Mouse (Mus musculus): ENCODE results near the gene Ppp1r16b. TPM values are rescaled to one million over a fixed set of nuclear protein-coding genes. Genes with fewer than 3 reads are reported as not detected.

Ppp1r16b gene
- polyA plus RNA-seq, 1 experiment, result 55.8 TPM

DNA sequence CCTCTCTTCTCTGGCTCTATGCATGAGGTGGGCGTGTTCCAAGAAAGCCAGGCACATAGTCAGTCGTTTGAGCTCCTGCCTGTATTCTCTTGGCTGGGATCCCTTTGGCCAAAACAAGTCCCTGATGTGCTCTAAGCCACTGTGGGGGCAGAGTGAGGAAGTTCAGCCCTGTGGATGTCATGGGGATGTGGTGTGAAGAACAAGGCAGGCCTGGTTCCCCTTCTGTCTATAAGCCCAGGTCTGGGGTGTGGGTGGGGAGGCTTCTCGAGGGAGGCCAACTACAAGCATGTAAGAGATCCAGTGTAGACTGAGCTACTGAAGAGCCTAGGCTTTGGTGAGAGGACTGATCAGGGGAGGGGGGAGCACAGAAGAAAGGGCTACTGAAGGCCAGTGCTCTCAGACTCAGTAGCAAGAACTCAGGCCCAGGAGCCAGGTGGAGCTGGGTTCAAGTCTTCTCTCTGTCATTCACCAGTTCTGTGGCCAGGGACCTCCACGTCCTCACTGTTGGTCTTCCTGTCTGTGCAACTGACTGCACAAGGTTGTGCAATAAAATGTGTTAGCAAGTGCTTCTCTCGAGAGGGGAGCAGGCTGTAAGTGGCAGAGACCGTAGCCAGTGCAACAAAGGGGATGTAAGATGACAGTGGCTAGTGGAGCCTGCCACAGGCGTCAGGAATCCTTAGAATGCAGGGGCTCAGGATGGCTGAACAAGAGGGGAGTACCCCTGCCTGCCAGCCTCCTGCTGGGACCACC, 13.9 kb upstream of the Ppp1r16b start:
- Histone ChIP-seq H3K4me3 (ENCODE audit: control insufficient read depth, insufficient read depth, low read length) (no peak overlapping the region), H3K27me3 (ENCODE audit: control insufficient read depth, insufficient read depth, low read length) (no peaks in the 10 kb centered on the region), H3K36me3 (ENCODE audit: control insufficient read depth, insufficient read depth, low read length) (no peaks in the 10 kb centered on the region), H3K27ac (ENCODE audit: control insufficient read depth, insufficient read depth, low read length) (no peak overlapping the region), H3K4me1 (replicated peaks; ENCODE audit: control insufficient read depth, insufficient read depth, low read length) (0 out of 2 replicates have a peak, but pooled peaks cover 4% of the 10 kb centered on the region)
- DNase-seq, result no peak
- TF ChIP-seq POLR2A (IDR thresholded peaks at IDR 0.05; ENCODE audit: control insufficient read depth, extremely low read depth, insufficient read depth, low read length, poor library complexity) (no peak), CTCF (IDR thresholded peaks at IDR 0.05; ENCODE audit: borderline replicate concordance, control insufficient read depth, extremely low read depth, insufficient read depth, low read length, poor library complexity) (no peak)
- WGBS, result 64% methylated on average over 7 of the region's 7 CpGs

DNA sequence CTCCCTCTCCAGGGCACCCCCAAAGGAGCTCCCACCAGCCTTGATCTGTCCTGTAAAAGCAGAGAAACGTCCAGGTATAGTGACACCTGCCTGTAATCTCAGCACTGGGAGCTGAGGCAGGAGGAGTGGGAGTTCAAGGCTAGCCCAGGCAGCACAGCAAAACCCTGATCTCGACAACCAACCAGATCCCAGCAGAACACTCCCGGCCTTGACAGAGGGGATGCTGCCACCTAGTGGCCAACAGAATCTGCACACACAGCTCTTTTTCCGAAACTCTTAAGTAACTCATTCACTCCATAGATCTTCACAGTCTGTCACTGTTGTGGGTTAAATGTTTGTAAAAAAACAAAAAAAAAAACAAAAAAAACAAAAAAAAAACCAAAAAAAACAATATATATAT, 12.2 kb upstream of the Ppp1r16b start:
- Histone ChIP-seq H3K36me3 (ENCODE audit: control insufficient read depth, insufficient read depth, low read length) (no peaks in the 10 kb centered on the region), H3K27me3 (ENCODE audit: control insufficient read depth, insufficient read depth, low read length) (no peaks in the 10 kb centered on the region), H3K27ac (ENCODE audit: control insufficient read depth, insufficient read depth, low read length) (no peak overlapping the region), H3K4me1 (replicated peaks; ENCODE audit: control insufficient read depth, insufficient read depth, low read length) (0 out of 2 replicates have a peak, but pooled peaks cover 4% of the 10 kb centered on the region), H3K4me3 (ENCODE audit: control insufficient read depth, insufficient read depth, low read length) (no peak overlapping the region)
- TF ChIP-seq POLR2A (IDR thresholded peaks at IDR 0.05; ENCODE audit: control insufficient read depth, extremely low read depth, insufficient read depth, low read length, poor library complexity), result no peak
- TF ChIP-seq CTCF (IDR thresholded peaks at IDR 0.05; ENCODE audit: borderline replicate concordance, control insufficient read depth, extremely low read depth, insufficient read depth, low read length, poor library complexity), result peak; percentile 74; the same call in 1 of the 2 replicates
- 14% methylated on average over 4 of the region's 4 CpGs for WGBS
- peak; percentile 79 for DNase-seq

DNA sequence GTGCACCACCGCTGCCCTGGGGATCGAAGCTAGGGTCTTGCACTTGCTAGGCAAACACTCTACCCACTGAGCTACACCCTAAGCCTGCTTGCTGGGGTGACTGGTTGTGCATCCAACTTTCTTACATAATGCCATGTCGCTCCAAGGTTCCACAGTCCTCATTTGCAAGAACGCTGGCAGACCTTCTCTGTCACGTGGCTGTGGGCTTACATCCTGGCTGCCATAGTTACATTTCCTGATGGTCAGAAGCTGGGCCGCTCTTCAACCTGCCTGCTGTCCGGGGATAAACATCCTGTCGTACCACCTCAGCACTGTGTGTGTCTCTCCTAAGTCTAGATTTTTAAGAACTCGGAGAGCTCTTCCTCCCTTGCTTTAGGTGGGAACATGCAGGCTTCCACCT, 10.5 kb upstream of the Ppp1r16b start:
- Histone ChIP-seq H3K4me1 (replicated peaks; ENCODE audit: control insufficient read depth, insufficient read depth, low read length) (0 out of 2 replicates have a peak, but pooled peaks cover 4% of the 10 kb centered on the region), H3K4me3 (ENCODE audit: control insufficient read depth, insufficient read depth, low read length) (no peak overlapping the region), H3K27ac (ENCODE audit: control insufficient read depth, insufficient read depth, low read length) (no peak overlapping the region), H3K27me3 (ENCODE audit: control insufficient read depth, insufficient read depth, low read length) (no peaks in the 10 kb centered on the region), H3K36me3 (ENCODE audit: control insufficient read depth, insufficient read depth, low read length) (no peaks in the 10 kb centered on the region)
- TF ChIP-seq CTCF (IDR thresholded peaks at IDR 0.05; ENCODE audit: borderline replicate concordance, control insufficient read depth, extremely low read depth, insufficient read depth, low read length, poor library complexity) (no peak), POLR2A (IDR thresholded peaks at IDR 0.05; ENCODE audit: control insufficient read depth, extremely low read depth, insufficient read depth, low read length, poor library complexity) (no peak)
- no peak for DNase-seq
- 62% methylated on average over 9 of the region's 9 CpGs for whole genome bisulfite sequencing

DNA sequence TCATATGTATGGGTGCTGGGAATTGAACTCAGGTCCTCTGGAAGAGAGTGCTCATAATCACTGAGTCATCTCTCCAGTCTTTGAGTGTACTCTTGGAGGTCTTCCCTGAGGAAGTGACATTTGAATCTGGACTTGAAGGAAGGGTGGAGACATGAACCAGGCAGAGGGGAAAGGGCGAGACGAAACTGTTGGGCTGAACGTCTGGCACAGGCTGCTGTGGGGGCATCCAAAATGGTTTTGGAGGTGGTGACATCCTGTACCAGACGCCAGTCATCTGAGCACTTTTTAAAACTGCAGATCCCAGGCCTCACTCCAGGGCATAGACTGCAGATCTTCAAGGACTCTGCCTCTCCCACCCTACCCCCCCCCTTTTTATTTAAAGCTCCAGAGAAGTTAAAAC, 9.4 kb upstream of the Ppp1r16b start:
- TF ChIP-seq POLR2A (IDR thresholded peaks at IDR 0.05; ENCODE audit: control insufficient read depth, extremely low read depth, insufficient read depth, low read length, poor library complexity), result no peak
- 0 out of 2 replicates have a peak, but pooled peaks cover 4% of the 10 kb centered on the region for H3K4me1 ChIP-seq (replicated peaks; ENCODE audit: control insufficient read depth, insufficient read depth, low read length)
- H3K4me3 ChIP-seq (ENCODE audit: control insufficient read depth, insufficient read depth, low read length), result no peak overlapping the region
- H3K27me3 ChIP-seq (ENCODE audit: control insufficient read depth, insufficient read depth, low read length), result no peaks in the 10 kb centered on the region
- H3K36me3 ChIP-seq (ENCODE audit: control insufficient read depth, insufficient read depth, low read length), result no peaks in the 10 kb centered on the region
- H3K27ac ChIP-seq (ENCODE audit: control insufficient read depth, insufficient read depth, low read length), result no peak overlapping the region
- DNase-seq, result no peak
- 94% methylated on average over 4 of the region's 4 CpGs for WGBS

DNA sequence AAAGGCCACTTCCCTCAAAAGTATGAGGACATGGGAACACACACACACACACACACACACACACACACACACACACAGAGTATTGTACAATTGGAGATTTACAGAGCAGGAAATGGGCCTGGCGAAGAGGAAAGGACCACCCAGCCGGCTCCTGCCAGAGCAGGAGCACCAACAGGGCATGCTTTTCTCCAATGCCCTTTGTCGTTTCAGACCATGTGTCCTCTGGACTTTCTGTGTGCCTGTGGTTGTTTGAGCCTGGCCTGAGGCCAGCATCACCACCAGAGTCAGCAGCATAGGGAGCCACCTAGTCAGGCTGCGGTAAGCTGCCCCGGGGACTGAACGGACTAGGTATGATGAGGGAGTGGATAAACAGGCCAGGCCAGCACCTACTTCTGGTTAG, 6.4 kb upstream of the Ppp1r16b start:
- Histone ChIP-seq H3K27ac (ENCODE audit: control insufficient read depth, insufficient read depth, low read length) (no peak overlapping the region), H3K4me3 (ENCODE audit: control insufficient read depth, insufficient read depth, low read length) (no peak overlapping the region), H3K36me3 (ENCODE audit: control insufficient read depth, insufficient read depth, low read length) (no peaks in the 10 kb centered on the region), H3K4me1 (replicated peaks; ENCODE audit: control insufficient read depth, insufficient read depth, low read length) (0 out of 2 replicates have a peak, but pooled peaks cover 4% of the 10 kb centered on the region), H3K27me3 (ENCODE audit: control insufficient read depth, insufficient read depth, low read length) (no peaks in the 10 kb centered on the region)
- TF ChIP-seq CTCF (IDR thresholded peaks at IDR 0.05; ENCODE audit: borderline replicate concordance, control insufficient read depth, extremely low read depth, insufficient read depth, low read length, poor library complexity) (no peak), POLR2A (IDR thresholded peaks at IDR 0.05; ENCODE audit: control insufficient read depth, extremely low read depth, insufficient read depth, low read length, poor library complexity) (no peak)
- 51% methylated on average over 6 of the region's 6 CpGs for WGBS
- no peak for DNase-seq

DNA sequence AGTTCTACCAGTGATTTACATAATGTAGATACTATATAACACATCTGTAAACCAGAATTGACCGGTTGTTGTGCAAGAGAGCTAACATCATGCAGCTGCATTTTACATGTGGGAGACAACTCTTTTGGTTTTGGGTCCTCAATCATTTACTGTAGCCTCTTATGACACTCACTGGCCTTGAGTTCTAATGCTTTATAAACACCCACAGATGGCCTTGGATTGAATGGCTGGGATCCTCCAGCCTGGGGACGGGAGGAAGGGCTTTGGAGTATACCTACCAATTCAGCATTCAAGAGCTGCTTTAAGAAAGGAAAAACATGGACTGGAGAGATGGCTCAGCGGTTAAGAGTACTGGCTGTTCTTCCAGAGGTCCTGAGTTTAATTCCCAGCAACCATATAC, 5.9 kb upstream of the Ppp1r16b start:
- TF ChIP-seq POLR2A (IDR thresholded peaks at IDR 0.05; ENCODE audit: control insufficient read depth, extremely low read depth, insufficient read depth, low read length, poor library complexity), result no peak
- no peak for TF ChIP-seq CTCF (IDR thresholded peaks at IDR 0.05; ENCODE audit: borderline replicate concordance, control insufficient read depth, extremely low read depth, insufficient read depth, low read length, poor library complexity)
- Histone ChIP-seq H3K27me3 (ENCODE audit: control insufficient read depth, insufficient read depth, low read length) (no peaks in the 10 kb centered on the region), H3K36me3 (ENCODE audit: control insufficient read depth, insufficient read depth, low read length) (no peaks in the 10 kb centered on the region), H3K27ac (ENCODE audit: control insufficient read depth, insufficient read depth, low read length) (no peak overlapping the region), H3K4me1 (replicated peaks; ENCODE audit: control insufficient read depth, insufficient read depth, low read length) (0 out of 2 replicates have a peak, but pooled peaks cover 4% of the 10 kb centered on the region), H3K4me3 (ENCODE audit: control insufficient read depth, insufficient read depth, low read length) (no peak overlapping the region)
- DNase-seq, result no peak
- WGBS, result 91% methylated on average over 3 of the region's 3 CpGs
